Mouse (Mus musculus) macrophage (primary cell): ENCODE measurements around the gene Lsm8. TPM values are rescaled to one million over a fixed set of nuclear protein-coding genes. Genes with fewer than 3 reads are reported as not detected.
"Not testable (repeated sequence)": the region's sequence is repeated elsewhere in the genome, so short reads cannot be mapped to it uniquely, and the experiment has no call there.

Experiments
- H3K27ac ChIP-seq: fragments of 350-480 bp; formaldehyde crosslinking; 2 replicates; pipeline ENCODE4 v1.9.0; 2021
- H3K36me3 ChIP-seq: fragments of 350-480 bp; formaldehyde crosslinking; 2 replicates; pipeline ENCODE4 v1.9.0; 2021; ENCODE audit errors: inconsistent target
- H3K4me3 ChIP-seq: fragments of 350-480 bp; formaldehyde crosslinking; 2 replicates; pipeline ENCODE4 v1.9.0; 2021; ENCODE audit errors: inconsistent target
- H3K79me2 ChIP-seq: fragments of 350-480 bp; formaldehyde crosslinking; 2 replicates; pipeline ENCODE4 v1.9.0; 2021; ENCODE audit errors: inconsistent target
- WGBS: methylation state at CpG from one replicate; pipeline ENCODE4 v1.1.7; 2026; ENCODE audit warnings: inconsistent platforms; ENCODE audit not compliant: missing documents; 5-methylcytosine and 5-hydroxymethylcytosine counted together
- polyA plus RNA-seq: library from polyadenylated mRNA; stranded (reverse); fragments of 250-400 nt; gene quantifications from 3 replicates; pipeline ENCODE4 v1.2.4, GENCODE M21; 2018; ENCODE audit warnings: inconsistent platforms
- total RNA-seq, 78 experiments: library from RNA; depleted of rRNA; stranded (reverse); fragments of 250-400 nt; gene quantifications; 1 replicate in 9 of 78; 2 replicates in 24 of 78; 3 replicates in 43 of 78; 4 replicates in 2 of 78; pipeline ENCODE4 v1.2.4; 2018; ENCODE audit warnings: inconsistent platforms in 56 of 78

Gene Lsm8
- total RNA-seq (2018; cell fraction: chromatin; rRNA removed), result 10 to 100 TPM in 25 of 26 experiments, 1 to 10 TPM in 1; 8.5 to 32.5 (median 20.4) TPM
- 10 to 100 TPM; 24.5 to 40.1 (median 34.3) TPM for total RNA-seq (2018; cell fraction: cytosol; rRNA removed)
- total RNA-seq (2018; cell fraction: nucleus; rRNA removed), result 10 to 100 TPM; 10.0 to 50.1 (median 25.0) TPM
- 23.3 to 71.4 TPM (median 36.0 TPM) in 3 replicates for polyA plus RNA-seq

DNA sequence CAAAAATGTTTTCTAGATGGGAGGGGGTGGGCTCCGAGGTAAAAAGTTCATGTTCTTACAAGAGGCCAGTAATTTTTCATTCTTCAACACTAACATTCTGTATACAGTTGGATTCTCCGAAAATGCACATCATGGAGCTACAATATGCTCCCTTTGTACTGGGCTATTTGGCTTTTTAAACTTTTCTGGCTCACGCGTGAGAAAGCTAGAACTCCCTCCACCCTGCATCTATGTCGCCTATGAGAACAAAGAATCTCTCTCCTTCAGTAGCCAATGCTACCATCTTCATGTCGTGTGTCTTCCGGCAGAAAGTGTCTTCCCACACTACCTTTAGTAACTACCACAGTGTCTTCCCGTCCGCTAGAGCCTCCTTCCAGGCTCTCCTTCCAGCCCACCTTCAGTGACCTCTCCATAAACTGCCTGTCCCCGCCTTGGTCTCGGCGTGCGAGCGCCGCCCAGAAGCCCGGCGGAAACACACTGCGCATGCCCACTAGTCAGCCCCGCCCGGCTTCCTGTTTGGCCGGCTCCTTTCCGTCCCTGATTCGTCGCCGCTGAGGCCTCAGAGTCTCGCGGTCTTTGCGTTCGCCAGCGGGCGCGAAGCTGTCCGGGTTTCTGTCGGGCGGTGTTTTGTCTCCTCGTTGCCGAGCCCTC lies at the start of gene Lsm8:
Lsm8 (plus strand) TSS at position 529 of the 651 bp plus-strand sequence.
- peaks cover 29% of the 10 kb centered on the region for H3K79me2 ChIP-seq
- WGBS, result under 1% methylated on average over 35 of the region's 37 CpGs

GRCm38 (mm10) chr6:18800869-18801511 lies 47.4 kb upstream of the Lsm8 start:
- 45% methylated on average over 2 of the region's 2 CpGs for WGBS
- Histone ChIP-seq H3K79me2 (no peaks in the 10 kb centered on the region), H3K4me3 (no peak overlapping the region), H3K27ac (no peak overlapping the region), H3K36me3 (no peaks in the 10 kb centered on the region)

More for the DNA sequence above, at the start of gene Lsm8:
- Histone ChIP-seq H3K4me3 (peak within 1 kb of the TSS; percentile 74), H3K27ac (peak within 1 kb of the TSS; percentile 60), H3K36me3 (peaks cover 12% of the 10 kb centered on the region)

- Histone ChIP-seq H3K4me3 (no peak overlapping the region), H3K36me3 (no peaks in the 10 kb centered on the region), H3K79me2 (no peaks in the 10 kb centered on the region), H3K27ac (no peak overlapping the region)
- 57% methylated on average over 1 of the region's 1 CpGs for WGBS
Observed at GRCm38 (mm10) chr6:18812623-18813022, 35.8 kb upstream of the Lsm8 start.

DNA sequence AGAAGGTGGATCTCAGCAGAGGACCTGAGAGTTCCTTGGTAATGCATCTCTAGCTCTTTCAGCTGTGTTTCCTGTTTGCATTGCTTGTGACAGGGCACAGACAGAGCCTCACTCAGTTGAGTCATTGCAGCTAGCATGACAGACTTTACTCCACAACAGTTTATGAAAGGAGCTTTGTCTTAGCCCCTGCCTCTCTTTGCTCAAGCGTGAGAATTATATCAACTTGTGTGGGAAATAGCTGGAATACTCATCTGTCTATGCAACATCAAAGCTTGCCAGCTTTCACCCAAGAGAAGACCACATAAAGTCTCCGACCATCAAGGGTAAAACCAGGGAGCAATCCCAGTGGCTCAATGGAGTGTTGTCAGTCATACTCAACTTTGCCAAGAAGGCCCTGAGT lies 32.8 kb upstream of the Lsm8 start:
- no peaks in the 10 kb centered on the region for H3K79me2 ChIP-seq
- no peak overlapping the region for H3K27ac ChIP-seq
- H3K4me3 ChIP-seq, result no peak overlapping the region
- WGBS, result 95% methylated on average over 2 of the region's 2 CpGs
- no peaks in the 10 kb centered on the region for H3K36me3 ChIP-seq

- H3K79me2 ChIP-seq, result no peaks in the 10 kb centered on the region
- H3K4me3 ChIP-seq, result no peak overlapping the region
- WGBS, result 22% methylated on average over 4 of the region's 4 CpGs
- H3K36me3 ChIP-seq, result no peaks in the 10 kb centered on the region
- no peak overlapping the region for H3K27ac ChIP-seq
Observed at GRCm38 (mm10) chr6:18819343-18819742, 29.0 kb upstream of the Lsm8 start.

DNA sequence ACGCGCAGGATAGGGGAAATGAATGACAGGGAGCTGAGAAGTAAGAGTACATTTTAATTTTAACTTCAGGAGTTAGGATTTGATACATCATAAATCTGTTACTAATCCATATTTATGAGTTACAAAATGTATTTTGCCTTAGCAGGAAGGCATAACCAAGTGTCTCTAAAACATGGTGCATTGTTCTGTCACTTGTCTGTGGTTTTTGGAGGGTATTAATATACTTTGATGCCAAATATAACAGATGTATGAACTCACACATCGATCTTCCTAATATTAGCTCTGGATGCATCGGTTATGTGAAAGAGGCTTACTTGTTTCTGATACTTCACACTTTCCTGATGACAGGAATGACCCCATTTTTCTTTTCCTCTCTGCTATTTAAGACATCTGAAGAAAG lies 28.1 kb upstream of the Lsm8 start:
- Histone ChIP-seq H3K36me3 (no peaks in the 10 kb centered on the region), H3K27ac (no peak overlapping the region), H3K79me2 (no peaks in the 10 kb centered on the region), H3K4me3 (no peak overlapping the region)
- 90% methylated on average over 4 of the region's 4 CpGs for WGBS

DNA sequence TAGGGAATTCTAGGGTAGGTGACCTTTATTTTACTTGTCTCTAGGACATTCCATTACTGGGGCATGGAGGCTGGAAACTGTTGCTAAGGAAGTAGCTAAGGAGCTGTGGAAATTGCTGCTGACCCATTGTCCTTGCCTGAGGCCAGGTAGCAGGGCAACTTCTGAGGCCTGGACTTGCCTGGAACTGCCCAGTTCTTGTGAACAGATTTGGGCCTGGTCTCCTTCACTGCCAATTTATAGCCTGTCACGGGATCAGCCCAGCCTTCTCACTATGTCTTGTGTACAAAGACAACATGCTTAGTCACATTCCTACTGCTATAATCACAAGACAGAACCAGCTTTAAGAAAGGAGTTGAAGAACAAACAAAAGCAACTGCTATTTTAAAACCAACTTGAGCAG lies 25.6 kb upstream of the Lsm8 start:
- 92% methylated on average over 1 of the region's 1 CpGs for WGBS
- no peak overlapping the region for H3K4me3 ChIP-seq
- H3K36me3 ChIP-seq, result no peaks in the 10 kb centered on the region
- no peaks in the 10 kb centered on the region for H3K79me2 ChIP-seq
- no peak overlapping the region for H3K27ac ChIP-seq

GRCm38 (mm10) chr6:18832958-18833357 lies 15.4 kb upstream of the Lsm8 start:
- no peak overlapping the region for H3K27ac ChIP-seq
- H3K79me2 ChIP-seq, result no peaks in the 10 kb centered on the region
- H3K36me3 ChIP-seq, result no peaks in the 10 kb centered on the region
- no peak overlapping the region for H3K4me3 ChIP-seq
- WGBS, result 91% methylated on average over 1 of the region's 1 CpGs

GRCm38 (mm10) chr6:18844529-18844928 lies 3.9 kb upstream of the Lsm8 start:
- H3K27ac ChIP-seq, H3K4me3 ChIP-seq, H3K36me3 ChIP-seq, H3K79me2 ChIP-seq: not testable (repeated sequence)
- WGBS, result no CpG with 5 or more reads among the region's 11 CpGs

- not testable (repeated sequence) for H3K4me3 ChIP-seq, H3K27ac ChIP-seq, H3K36me3 ChIP-seq
- peaks cover 19% of the 10 kb centered on the region for H3K79me2 ChIP-seq
- WGBS, result no CpG with 5 or more reads among the region's 7 CpGs
Observed at GRCm38 (mm10) chr6:18845571-18845970, 2.8 kb upstream of the Lsm8 start.

- peak overlapping the region; percentile 74 for H3K4me3 ChIP-seq
- WGBS, result 2% methylated on average over 28 of the region's 28 CpGs
- H3K36me3 ChIP-seq, result peaks cover 17% of the 10 kb centered on the region
- H3K27ac ChIP-seq, result peak overlapping the region; percentile 36
- peaks cover 29% of the 10 kb centered on the region for H3K79me2 ChIP-seq
Observed at GRCm38 (mm10) chr6:18848702-18849061, 303 bp downstream of the Lsm8 start.

- Histone ChIP-seq H3K79me2 (peaks cover 12% of the 10 kb centered on the region; the same call in 1 of the 2 replicates), H3K27ac (no peak overlapping the region), H3K36me3 (peaks cover 34% of the 10 kb centered on the region), H3K4me3 (no peak overlapping the region)
Observed at GRCm38 (mm10) chr6:18855323-18855722, 6.9 kb downstream of the Lsm8 start.

- Histone ChIP-seq H3K79me2 (no peaks in the 10 kb centered on the region), H3K4me3 (no peak overlapping the region), H3K27ac (no peak overlapping the region), H3K36me3 (peaks cover 31% of the 10 kb centered on the region)
- 93% methylated on average over 3 of the region's 3 CpGs for WGBS
Observed at GRCm38 (mm10) chr6:18856487-18857078, 8.2 kb downstream of the Lsm8 start.

- WGBS, result 96% methylated on average over 8 of the region's 8 CpGs
- H3K36me3 ChIP-seq, result no peaks in the 10 kb centered on the region
- no peak within 1 kb of the TSS for H3K27ac ChIP-seq
- H3K4me3 ChIP-seq, result no peak within 1 kb of the TSS
- H3K79me2 ChIP-seq, result no peaks in the 10 kb centered on the region
Observed at GRCm38 (mm10) chr6:18866018-18866417, 17.6 kb downstream of the Lsm8 start, which contains the start of gene Ankrd7. Gene Ankrd7, plus strand, starts transcription at chr6:18866318.

GRCm38 (mm10) chr6:18889030-18889429 lies 40.7 kb downstream of the Lsm8 start:
- Histone ChIP-seq H3K79me2 (no peaks in the 10 kb centered on the region), H3K27ac (no peak overlapping the region), H3K4me3 (no peak overlapping the region), H3K36me3 (no peaks in the 10 kb centered on the region)
- WGBS, result 81% methylated on average over 2 of the region's 2 CpGs
